Mouse (Mus musculus) urinary bladder, postnatal 36 days (tissue): ENCODE results near the gene Rpp38.

Experiments
- DNase-seq, 2 experiments: peaks; one replicate each; pipeline ENCODE4 v3.0.0; 2022; ENCODE audit warnings: low spot score in 2 of 2, mixed read lengths in 1 of 2

Rpp38 gene

DNA sequence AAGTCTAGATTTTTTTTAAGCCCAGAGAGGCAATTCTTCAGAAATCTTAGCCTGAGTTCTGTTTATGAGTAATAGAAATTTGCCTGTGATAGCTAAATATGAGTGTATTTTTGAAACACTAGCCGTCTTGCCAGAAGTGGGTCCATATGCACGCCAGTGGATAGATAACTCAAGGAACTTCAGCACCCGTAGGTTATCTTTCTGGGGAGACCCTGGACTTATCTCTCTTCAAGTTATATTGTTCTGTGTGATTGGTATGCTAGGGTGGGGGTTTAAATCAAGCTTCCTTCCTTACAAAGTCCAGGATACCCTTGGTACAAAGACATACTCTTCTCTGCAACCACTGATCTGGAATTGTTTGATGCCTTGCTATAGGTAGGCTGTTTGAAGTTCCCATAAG, 46.7 kb downstream of the Rpp38 start:
- no peak for DNase-seq

DNA sequence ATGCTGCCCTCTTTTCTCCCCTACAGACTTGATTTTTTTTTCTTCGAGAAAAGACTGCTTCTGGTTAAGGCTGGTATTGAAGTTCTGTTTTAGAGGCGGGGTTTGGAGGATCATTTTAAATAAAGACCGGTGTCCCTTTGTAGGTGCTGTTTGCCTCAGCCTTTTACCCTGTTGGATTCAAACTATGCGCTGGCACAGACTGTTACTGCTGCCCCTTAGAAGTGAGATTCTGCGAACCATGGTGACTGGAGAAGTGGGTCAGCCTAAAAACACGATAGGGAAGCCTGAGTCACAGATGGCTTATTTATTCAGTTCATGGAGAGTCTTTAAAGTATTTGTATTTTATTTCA, 47.3 kb downstream of the Rpp38 start:
- DNase-seq, result no peak

DNA sequence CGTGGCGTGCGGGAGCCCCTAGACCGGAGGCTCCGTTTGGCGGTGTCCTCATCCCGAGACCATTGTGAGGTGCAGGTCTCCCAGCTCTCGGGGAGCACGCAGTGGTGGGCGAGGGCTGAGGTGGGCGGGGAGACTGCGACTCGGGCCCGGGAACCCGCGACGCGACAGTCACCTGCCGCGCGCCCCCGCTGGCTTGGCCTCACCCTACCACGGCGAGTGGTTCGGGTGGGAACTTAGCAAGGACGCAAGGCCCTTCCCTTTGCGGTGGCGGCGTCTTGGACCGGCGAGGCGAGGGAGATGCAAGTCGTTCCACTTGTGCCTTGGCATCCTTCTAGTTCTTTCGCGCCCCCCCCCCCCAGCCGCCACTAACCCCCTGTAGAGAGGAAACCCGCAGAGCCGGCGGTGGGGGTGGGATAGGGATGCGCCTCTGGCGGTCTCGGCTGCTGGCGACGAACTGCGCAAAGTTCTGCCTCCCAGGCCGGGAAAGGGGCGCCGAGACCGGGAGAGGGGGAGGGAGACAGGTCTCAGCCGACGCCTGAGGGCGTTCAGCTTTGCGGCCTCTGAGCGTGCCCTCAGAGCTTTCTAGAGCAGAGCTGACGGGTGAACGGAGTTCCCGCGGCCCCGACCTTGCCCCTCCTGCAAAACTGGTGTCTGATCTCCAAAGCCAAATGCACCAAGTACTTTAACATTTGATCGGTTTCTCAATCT, 47.8 kb downstream of the Rpp38 start:
- DNase-seq, result peak; percentile 33 to 40

DNA sequence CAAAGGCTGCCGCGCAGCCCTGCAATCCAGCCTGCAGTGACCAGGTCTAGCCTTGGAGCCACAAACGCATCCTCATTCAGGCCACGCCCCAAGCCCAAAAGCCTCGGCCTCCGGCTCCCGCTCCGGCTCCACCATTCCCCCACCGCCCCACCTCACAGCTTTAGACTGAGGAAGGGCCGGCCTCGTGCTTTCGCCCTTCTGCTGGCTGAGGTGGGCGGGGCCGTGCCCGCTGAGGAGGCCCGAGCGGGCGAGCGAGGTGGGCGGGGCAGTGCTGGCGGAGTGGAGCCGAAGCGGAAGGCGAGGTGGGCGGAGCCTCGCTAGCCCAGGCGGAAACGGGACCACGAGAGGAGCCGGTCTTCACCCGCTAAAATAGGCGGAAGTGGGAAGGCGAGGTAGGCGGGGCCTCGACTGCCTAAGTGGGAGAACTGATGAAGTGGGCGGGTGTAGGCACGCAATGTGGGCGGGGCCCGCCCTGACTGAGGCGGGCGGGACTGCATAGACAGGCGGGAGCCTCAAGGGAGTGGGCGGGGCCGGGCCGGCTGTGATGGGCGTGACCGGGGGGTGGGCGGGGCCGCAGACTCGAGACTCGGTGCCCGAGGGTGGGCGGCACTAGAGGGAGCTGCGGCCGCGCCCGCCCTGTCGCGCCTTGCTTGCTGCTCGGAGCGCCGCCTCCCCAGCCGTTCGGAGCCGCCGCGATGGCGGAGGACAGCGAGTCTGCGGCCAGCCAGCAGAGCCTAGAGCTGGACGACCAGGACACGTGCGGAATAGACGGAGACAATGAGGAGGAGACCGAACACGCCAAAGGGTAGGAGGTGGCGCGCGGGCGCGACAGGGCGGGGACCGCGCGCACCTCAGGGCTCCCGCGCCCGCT, 48.6 kb downstream of the Rpp38 start, which contains the start of gene Nmt2:
TSS of gene Nmt2 (plus strand) at position 611 of the 871 bp plus-strand sequence.
- DNase-seq, result peak; percentile 98 to 100

DNA sequence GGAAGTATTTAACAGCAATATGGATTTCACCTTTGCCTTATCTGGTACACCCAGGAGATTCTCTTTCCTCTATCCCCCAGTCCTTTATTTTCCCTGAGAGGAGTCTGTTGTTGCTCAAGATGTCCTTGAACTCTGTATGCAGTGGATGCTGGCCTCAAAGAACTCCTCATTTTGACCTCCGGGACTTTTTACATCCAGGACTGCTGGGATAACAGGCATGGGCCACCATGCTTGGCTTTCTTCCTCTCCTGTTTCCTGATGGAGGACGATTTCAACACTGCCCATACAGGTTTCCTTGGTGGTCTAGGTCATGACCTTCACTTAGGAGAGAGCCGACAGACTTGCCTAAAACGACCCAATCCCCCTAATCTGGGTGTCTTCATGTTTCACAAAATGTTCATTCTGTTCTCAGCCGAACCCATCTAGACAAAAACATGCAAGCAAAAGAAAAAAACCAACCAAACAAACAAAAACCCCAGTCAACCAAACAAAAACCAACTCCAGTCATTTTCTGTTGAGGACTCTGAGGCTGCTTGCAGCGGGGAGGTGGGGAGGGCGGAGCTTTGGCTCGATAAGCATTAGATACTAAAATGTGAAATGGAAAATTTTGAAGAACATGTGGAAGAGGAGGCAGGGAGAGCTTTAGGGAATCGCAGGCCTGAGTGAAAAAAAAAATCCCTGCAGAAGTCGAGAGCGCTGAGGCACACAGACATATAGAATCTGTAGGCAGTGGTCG, 49.4 kb downstream of the Rpp38 start:
- no peak for DNase-seq

DNA sequence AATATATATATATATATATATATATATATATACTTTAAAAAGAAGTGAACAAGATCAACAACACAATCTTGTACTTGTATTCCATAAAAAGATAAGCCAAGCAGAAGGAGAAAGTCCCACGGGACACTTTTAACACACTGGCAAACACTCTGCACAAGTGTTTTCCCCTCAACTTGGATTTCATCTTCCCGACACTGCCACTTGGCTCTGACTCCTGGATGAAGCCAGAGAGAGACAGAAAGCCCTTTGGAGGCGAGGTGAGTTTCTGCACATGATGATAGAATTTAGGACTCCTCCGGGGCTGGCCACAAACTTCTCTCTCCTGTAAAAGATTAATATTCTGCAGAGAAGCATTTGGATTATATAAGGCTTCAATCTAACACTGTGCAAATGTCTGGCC, 51.1 kb downstream of the Rpp38 start:
- peak in 1 of 2 experiments; percentile 7 for DNase-seq
